Mouse (Mus musculus) liver, embryonic 13.5 days (tissue): Measurements from ENCODE around the gene Ccdc113. TPM values are rescaled to one million over a fixed set of nuclear protein-coding genes. Genes with fewer than 3 reads are reported as not detected.

Source experiments
- ATAC-seq: fragments of 200-750 bp; cut with Nextera tagmentation; 2 replicates; pipeline ENCODE4 v1.8.0; 2017; ENCODE audit warnings: low read depth, mild to moderate bottlenecking, moderate number of reproducible peaks, moderate library complexity
- DNase-seq: peaks from one replicate; pipeline ENCODE4 v3.0.0; 2022
- H3K27ac ChIP-seq: fragments of 300-500 bp; sonication (generic); 2 replicates; pipeline ENCODE4 v1.5.1; 2015; ENCODE audit warnings: moderate library complexity, mild to moderate bottlenecking, inconsistent platforms
- H3K27me3 ChIP-seq: fragments of 300-500 bp; sonication (generic); 2 replicates; pipeline ENCODE4 v1.6.1; 2015; ENCODE audit warnings: mild to moderate bottlenecking, inconsistent platforms
- H3K36me3 ChIP-seq: fragments of 300-500 bp; sonication (generic); 2 replicates; pipeline ENCODE4 v1.6.1; 2015; ENCODE audit warnings: mild to moderate bottlenecking, inconsistent platforms
- H3K4me1 ChIP-seq: fragments of 300-500 bp; sonication (generic); replicated peaks from 2 replicates; pipeline ENCODE4 v1.6.1; 2015; ENCODE audit warnings: inconsistent platforms
- H3K4me2 ChIP-seq: fragments of 300-500 bp; sonication (generic); 2 replicates; pipeline ENCODE4 v1.6.1; 2015; ENCODE audit warnings: inconsistent platforms, mild to moderate bottlenecking, moderate library complexity
- H3K4me3 ChIP-seq: fragments of 300-500 bp; sonication (generic); replicated peaks from 2 replicates; pipeline ENCODE4 v1.5.1; 2015; ENCODE audit warnings: mild to moderate bottlenecking, inconsistent platforms
- H3K9ac ChIP-seq: fragments of 300-500 bp; sonication (generic); 2 replicates; pipeline ENCODE4 v1.6.1; 2015; ENCODE audit warnings: mild to moderate bottlenecking, inconsistent platforms
- H3K9me3 ChIP-seq: fragments of 300-500 bp; sonication (generic); replicated peaks from 2 replicates; pipeline ENCODE4 v1.6.1; 2016; ENCODE audit warnings: inconsistent platforms
- WGBS: fragments of 180-500 bp; shearing (Covaris S2); methylation state at CpG from one replicate; pipeline ENCODE4 v1.1.7; 2015; ENCODE audit not compliant: insufficient replicate concordance; 5-methylcytosine and 5-hydroxymethylcytosine counted together
- polyA plus RNA-seq: library from polyadenylated mRNA; unstranded; fragments of >200 nt; fragmentation: Nextera tagmentation; extraction: Ambion mirVana; gene quantifications from 2 replicates; pipeline ENCODE4 v1.2.1, GENCODE M21; 2015

Ccdc113 gene
- not detected in 2 replicates for polyA plus RNA-seq

- H3K4me3 ChIP-seq = peak within 1 kb of the TSS; percentile 45
- peak within 1 kb of the TSS; percentile 26; the same call in 1 of the 2 replicates for H3K9ac ChIP-seq
- DNase-seq = peak; percentile 8
- ATAC-seq = peak; percentile 58
- 0 out of 2 replicates have a peak, but pooled peaks cover 2% of the 10 kb centered on the region for H3K27me3 ChIP-seq
- peaks cover 7% of the 10 kb centered on the region for H3K4me1 ChIP-seq
- H3K36me3 ChIP-seq = no peaks in the 10 kb centered on the region
- peak within 1 kb of the TSS; percentile 63 for H3K4me2 ChIP-seq
- no peaks in the 10 kb centered on the region for H3K9me3 ChIP-seq
- WGBS = 9% methylated on average over 33 of the region's 33 CpGs
- no peak within 1 kb of the TSS for H3K27ac ChIP-seq
These were observed at the start of gene Ccdc113 for GRCm38 (mm10) chr8:95533584-95534387. Gene Ccdc113, plus strand, starts transcription at chr8:95534085.

GRCm38 (mm10) chr8:95487800-95488697, 45.8 kb upstream of the Ccdc113 start:
- peak; percentile 63 for ATAC-seq
- Histone ChIP-seq H3K4me2 (peak overlapping the region; percentile 90), H3K9ac (peak overlapping the region; percentile 94), H3K36me3 (peaks cover 32% of the 10 kb centered on the region), H3K4me3 (peak overlapping the region; percentile 95), H3K9me3 (no peaks in the 10 kb centered on the region), H3K27ac (peak overlapping the region; percentile 67), H3K4me1 (peaks cover 22% of the 10 kb centered on the region), H3K27me3 (peaks cover 7% of the 10 kb centered on the region; the same call in 1 of the 2 replicates)
- 1% methylated on average over 53 of the region's 95 CpGs for WGBS
- peak; percentile 3 for DNase-seq

GRCm38 (mm10) chr8:95488698-95489332, 45.1 kb upstream of the Ccdc113 start:
- H3K4me3 ChIP-seq = peak overlapping the region; percentile 95
- peaks cover 7% of the 10 kb centered on the region; the same call in 1 of the 2 replicates for H3K27me3 ChIP-seq
- H3K4me1 ChIP-seq = peaks cover 22% of the 10 kb centered on the region
- H3K36me3 ChIP-seq = peaks cover 25% of the 10 kb centered on the region
- H3K4me2 ChIP-seq = peak overlapping the region; percentile 90
- H3K9me3 ChIP-seq = no peaks in the 10 kb centered on the region
- WGBS = under 1% methylated on average over 29 of the region's 42 CpGs
- peak overlapping the region; percentile 94 for H3K9ac ChIP-seq
- H3K27ac ChIP-seq = peak overlapping the region; percentile 67
- peak; percentile 92 for ATAC-seq
- DNase-seq = peak; percentile 76

GRCm38 (mm10) chr8:95490006-95490405, 43.9 kb upstream of the Ccdc113 start, which contains the start of gene Csnk2a2:
Gene Csnk2a2, minus strand, starts transcription at chr8:95490039.
- ATAC-seq (no peak), DNase-seq (no peak)
- H3K27me3 ChIP-seq = peaks cover 7% of the 10 kb centered on the region; the same call in 1 of the 2 replicates
- WGBS = 67% methylated on average over 5 of the region's 5 CpGs
- H3K4me2 ChIP-seq = peak within 1 kb of the TSS; percentile 90
- H3K27ac ChIP-seq = no peak within 1 kb of the TSS
- H3K36me3 ChIP-seq = peaks cover 15% of the 10 kb centered on the region
- H3K4me1 ChIP-seq = peaks cover 22% of the 10 kb centered on the region
- peak within 1 kb of the TSS; percentile 95 for H3K4me3 ChIP-seq
- no peaks in the 10 kb centered on the region for H3K9me3 ChIP-seq
- H3K9ac ChIP-seq = peak within 1 kb of the TSS; percentile 94

- ATAC-seq = no peak
- WGBS = 55% methylated on average over 4 of the region's 4 CpGs
- H3K4me3 ChIP-seq = no peak overlapping the region
These were observed 41.8 kb upstream of the Ccdc113 start for GRCm38 (mm10) chr8:95492057-95492456.

GRCm38 (mm10) chr8:95495444-95495843, 38.4 kb upstream of the Ccdc113 start:
- H3K36me3 ChIP-seq = no peaks in the 10 kb centered on the region
- H3K4me1 ChIP-seq = no peaks in the 10 kb centered on the region; the same call in 1 of the 2 replicates
- H3K9ac ChIP-seq = no peak overlapping the region
- H3K27ac ChIP-seq = no peak overlapping the region
- no peak for DNase-seq
- no peak overlapping the region for H3K4me2 ChIP-seq
- ATAC-seq = no peak
- H3K4me3 ChIP-seq = no peak overlapping the region
- H3K27me3 ChIP-seq = peaks cover 9% of the 10 kb centered on the region; the same call in 1 of the 2 replicates
- 69% methylated on average over 6 of the region's 6 CpGs for WGBS
- no peaks in the 10 kb centered on the region for H3K9me3 ChIP-seq

More at GRCm38 (mm10) chr8:95492057-95492456, 41.8 kb upstream of the Ccdc113 start:
- no peak overlapping the region for H3K4me2 ChIP-seq
- H3K9me3 ChIP-seq = no peaks in the 10 kb centered on the region
- H3K36me3 ChIP-seq = no peaks in the 10 kb centered on the region
- no peak for DNase-seq
- peaks cover 9% of the 10 kb centered on the region; the same call in 1 of the 2 replicates for H3K27me3 ChIP-seq
- H3K4me1 ChIP-seq = peaks cover 14% of the 10 kb centered on the region
- no peak overlapping the region for H3K27ac ChIP-seq
- no peak overlapping the region for H3K9ac ChIP-seq

- H3K27ac ChIP-seq = no peak overlapping the region
- no peaks in the 10 kb centered on the region for H3K36me3 ChIP-seq
- H3K27me3 ChIP-seq = peaks cover 9% of the 10 kb centered on the region; the same call in 1 of the 2 replicates
- no peaks in the 10 kb centered on the region; the same call in 1 of the 2 replicates for H3K4me1 ChIP-seq
- no peak for ATAC-seq
- H3K9ac ChIP-seq = no peak overlapping the region
- no peak overlapping the region for H3K4me3 ChIP-seq
- 44% methylated on average over 3 of the region's 3 CpGs for WGBS
- no peaks in the 10 kb centered on the region for H3K9me3 ChIP-seq
- DNase-seq = no peak
- no peak overlapping the region for H3K4me2 ChIP-seq
These were observed 37.5 kb upstream of the Ccdc113 start for GRCm38 (mm10) chr8:95496420-95496819.

- Histone ChIP-seq H3K4me3 (no peak overlapping the region), H3K27me3 (peaks cover 2% of the 10 kb centered on the region; the same call in 1 of the 2 replicates), H3K9me3 (no peaks in the 10 kb centered on the region), H3K36me3 (no peaks in the 10 kb centered on the region), H3K27ac (no peak overlapping the region), H3K4me1 (no peaks in the 10 kb centered on the region; the same call in 1 of the 2 replicates), H3K9ac (no peak overlapping the region), H3K4me2 (no peak overlapping the region)
- DNase-seq (no peak), ATAC-seq (no peak)
- WGBS = 67% methylated on average over 3 of the region's 3 CpGs
These were observed 36.1 kb upstream of the Ccdc113 start for GRCm38 (mm10) chr8:95497821-95498220.

- WGBS = 50% methylated on average over 4 of the region's 4 CpGs
- ATAC-seq (no peak), DNase-seq (no peak)
- no peak overlapping the region for H3K4me2 ChIP-seq
- no peaks in the 10 kb centered on the region for H3K9me3 ChIP-seq
- no peak overlapping the region for H3K27ac ChIP-seq
- no peaks in the 10 kb centered on the region; the same call in 1 of the 2 replicates for H3K4me1 ChIP-seq
- peaks cover 2% of the 10 kb centered on the region; the same call in 1 of the 2 replicates for H3K27me3 ChIP-seq
- H3K36me3 ChIP-seq = no peaks in the 10 kb centered on the region
- H3K4me3 ChIP-seq = no peak overlapping the region
- H3K9ac ChIP-seq = no peak overlapping the region
These were observed 34.4 kb upstream of the Ccdc113 start for GRCm38 (mm10) chr8:95499266-95500064.

GRCm38 (mm10) chr8:95500436-95500835, 33.4 kb upstream of the Ccdc113 start:
- no peak overlapping the region for H3K27ac ChIP-seq
- no peak overlapping the region for H3K4me2 ChIP-seq
- no peaks in the 10 kb centered on the region for H3K9me3 ChIP-seq
- H3K4me3 ChIP-seq = no peak overlapping the region
- H3K9ac ChIP-seq = no peak overlapping the region
- ATAC-seq = no peak
- WGBS = 90% methylated on average over 5 of the region's 5 CpGs
- no peaks in the 10 kb centered on the region; the same call in 1 of the 2 replicates for H3K4me1 ChIP-seq
- DNase-seq = no peak
- peaks cover 2% of the 10 kb centered on the region; the same call in 1 of the 2 replicates for H3K27me3 ChIP-seq
- no peaks in the 10 kb centered on the region for H3K36me3 ChIP-seq
